Mouse (Mus musculus) midbrain, embryonic 14.5 days (tissue): ENCODE data around the gene Cntn4. TPM values are rescaled to one million over a fixed set of nuclear protein-coding genes. Genes with fewer than 3 reads are reported as not detected.

Experiments
- ATAC-seq: fragments of 200-750 bp; cut with Nextera tagmentation; 2 replicates; pipeline ENCODE4 v1.8.0; 2017; ENCODE audit warnings: moderate number of reproducible peaks, moderate library complexity; ENCODE audit not compliant: low FRiP score, low TSS enrichment
- DNase-seq: peaks from one replicate; pipeline ENCODE4 v3.0.0-alpha.2; 2015
- H3K27ac ChIP-seq: fragments of 300-500 bp; sonication (generic); replicated peaks from 2 replicates; pipeline ENCODE4 v1.5.1; 2014; ENCODE audit warnings: mild to moderate bottlenecking, low read depth, low read length, moderate library complexity
- H3K27me3 ChIP-seq: fragments of 300-500 bp; sonication (generic); 2 replicates; pipeline ENCODE4 v1.6.1; 2014; ENCODE audit warnings: low read length, control low read depth, mixed read lengths; ENCODE audit not compliant: control insufficient read depth, insufficient read depth
- H3K36me3 ChIP-seq: fragments of 300-500 bp; sonication (generic); 2 replicates; pipeline ENCODE4 v1.6.1; 2014; ENCODE audit warnings: low read length, control low read depth; ENCODE audit not compliant: control insufficient read depth, insufficient read depth
- H3K4me1 ChIP-seq: fragments of 300-500 bp; sonication (generic); 2 replicates; pipeline ENCODE4 v1.6.1; 2014; ENCODE audit warnings: mild to moderate bottlenecking, antibody characterized with exemption, low read length, control low read depth; ENCODE audit not compliant: control insufficient read depth, insufficient read depth
- H3K4me2 ChIP-seq: fragments of 300-500 bp; sonication (generic); 2 replicates; pipeline ENCODE4 v1.6.1; 2014; ENCODE audit warnings: mild to moderate bottlenecking, low read length, moderate library complexity
- H3K4me3 ChIP-seq: fragments of 300-500 bp; sonication (generic); replicated peaks from 2 replicates; pipeline ENCODE4 v1.5.1; 2014; ENCODE audit warnings: low read depth, low read length
- H3K9ac ChIP-seq: fragments of 300-500 bp; sonication (generic); replicated peaks from 2 replicates; pipeline ENCODE4 v1.6.1; 2014; ENCODE audit warnings: mild to moderate bottlenecking, low read length, moderate library complexity
- H3K9me3 ChIP-seq: fragments of 300-500 bp; sonication (generic); 2 replicates; pipeline ENCODE4 v1.6.1; 2016; ENCODE audit warnings: low read length, control low read depth, mixed read lengths; ENCODE audit not compliant: control insufficient read depth
- WGBS: fragments of 180-500 bp; shearing (Covaris S2); extraction: QIAGEN DNeasy Blood & Tissue Kit; methylation state at CpG from one replicate; pipeline ENCODE4 v1.1.7; 2014; 5-methylcytosine and 5-hydroxymethylcytosine counted together
- polyA plus RNA-seq: library from polyadenylated mRNA; unstranded; fragments of >200 nt; fragmentation: Nextera tagmentation; extraction: Ambion mirVana; gene quantifications from 2 replicates; pipeline ENCODE4 v1.2.1, GENCODE M21; 2014

The Cntn4 gene
- polyA plus RNA-seq, 1 experiment from 2014 or later = 29.8 TPM

- Histone ChIP-seq H3K36me3 (no peaks in the 10 kb centered on the region), H3K4me3 (no peak overlapping the region), H3K4me1 (no peaks in the 10 kb centered on the region), H3K4me2 (no peak overlapping the region), H3K9me3 (no peaks in the 10 kb centered on the region), H3K27me3 (no peaks in the 10 kb centered on the region), H3K27ac (no peak overlapping the region), H3K9ac (no peak overlapping the region)
- ATAC-seq (no peak), DNase-seq (peak; percentile 25)
Observed at GRCm38 (mm10) chr6:105688195-105688594, 10.7 kb downstream of the Cntn4 start.

GRCm38 (mm10) chr6:105742026-105742425, 64.6 kb downstream of the Cntn4 start:
- Histone ChIP-seq H3K4me3 (no peak overlapping the region), H3K27me3 (no peaks in the 10 kb centered on the region), H3K4me1 (no peaks in the 10 kb centered on the region), H3K36me3 (no peaks in the 10 kb centered on the region), H3K27ac (no peak overlapping the region), H3K9ac (no peak overlapping the region), H3K9me3 (no peaks in the 10 kb centered on the region), H3K4me2 (no peak overlapping the region)
- ATAC-seq = no peak
- DNase-seq = peak; percentile 46
- WGBS = 27% methylated on average over 6 of the region's 6 CpGs

GRCm38 (mm10) chr6:105780616-105781015, 103.2 kb downstream of the Cntn4 start:
- H3K27me3 ChIP-seq = no peaks in the 10 kb centered on the region
- H3K27ac ChIP-seq = no peak overlapping the region
- no peak overlapping the region for H3K4me3 ChIP-seq
- WGBS = 79% methylated on average over 1 of the region's 1 CpGs
- no peak overlapping the region for H3K4me2 ChIP-seq
- H3K9ac ChIP-seq = no peak overlapping the region
- no peak for DNase-seq
- no peaks in the 10 kb centered on the region for H3K4me1 ChIP-seq
- no peak for ATAC-seq
- H3K9me3 ChIP-seq = no peaks in the 10 kb centered on the region
- no peaks in the 10 kb centered on the region for H3K36me3 ChIP-seq

- Histone ChIP-seq H3K9ac (no peak overlapping the region), H3K36me3 (no peaks in the 10 kb centered on the region), H3K4me1 (no peaks in the 10 kb centered on the region), H3K27me3 (no peaks in the 10 kb centered on the region), H3K4me2 (no peak overlapping the region), H3K4me3 (no peak overlapping the region), H3K27ac (no peak overlapping the region), H3K9me3 (no peaks in the 10 kb centered on the region)
- 98% methylated on average over 2 of the region's 2 CpGs for WGBS
- ATAC-seq (no peak), DNase-seq (no peak)
Observed at GRCm38 (mm10) chr6:105788462-105788861, 111.0 kb downstream of the Cntn4 start.

GRCm38 (mm10) chr6:105835099-105835498, 157.6 kb downstream of the Cntn4 start:
- Histone ChIP-seq H3K27ac (no peak overlapping the region), H3K27me3 (no peaks in the 10 kb centered on the region), H3K9me3 (no peaks in the 10 kb centered on the region), H3K4me2 (no peak overlapping the region), H3K4me1 (no peaks in the 10 kb centered on the region), H3K9ac (no peak overlapping the region), H3K4me3 (no peak overlapping the region), H3K36me3 (no peaks in the 10 kb centered on the region)
- ATAC-seq (no peak), DNase-seq (no peak)

GRCm38 (mm10) chr6:105847296-105847695, 169.8 kb downstream of the Cntn4 start:
- DNase-seq (peak; percentile 30), ATAC-seq (no peak)
- Histone ChIP-seq H3K9me3 (no peaks in the 10 kb centered on the region), H3K4me3 (no peak overlapping the region), H3K36me3 (no peaks in the 10 kb centered on the region), H3K4me2 (no peak overlapping the region), H3K27me3 (no peaks in the 10 kb centered on the region), H3K4me1 (no peaks in the 10 kb centered on the region), H3K27ac (no peak overlapping the region), H3K9ac (no peak overlapping the region)
- 71% methylated on average over 1 of the region's 1 CpGs for WGBS

- H3K27ac ChIP-seq = no peak overlapping the region
- 84% methylated on average over 4 of the region's 4 CpGs for WGBS
- no peak overlapping the region for H3K4me2 ChIP-seq
- ATAC-seq (no peak), DNase-seq (no peak)
- H3K36me3 ChIP-seq = no peaks in the 10 kb centered on the region
- no peaks in the 10 kb centered on the region for H3K4me1 ChIP-seq
- H3K9ac ChIP-seq = no peak overlapping the region
- H3K4me3 ChIP-seq = no peak overlapping the region
- H3K9me3 ChIP-seq = no peaks in the 10 kb centered on the region
- no peaks in the 10 kb centered on the region for H3K27me3 ChIP-seq
Observed at GRCm38 (mm10) chr6:105892838-105893237, 215.4 kb downstream of the Cntn4 start.

- no peak overlapping the region for H3K27ac ChIP-seq
- no peaks in the 10 kb centered on the region for H3K9me3 ChIP-seq
- 88% methylated on average over 1 of the region's 1 CpGs for WGBS
- H3K4me2 ChIP-seq = no peak overlapping the region
- H3K4me3 ChIP-seq = no peak overlapping the region
- no peaks in the 10 kb centered on the region for H3K27me3 ChIP-seq
- H3K4me1 ChIP-seq = no peaks in the 10 kb centered on the region
- DNase-seq = no peak
- no peak overlapping the region for H3K9ac ChIP-seq
- no peaks in the 10 kb centered on the region for H3K36me3 ChIP-seq
- ATAC-seq = no peak
Observed at GRCm38 (mm10) chr6:105938485-105938884, 261.0 kb downstream of the Cntn4 start.

- no peak overlapping the region for H3K4me3 ChIP-seq
- H3K4me2 ChIP-seq = no peak overlapping the region
- no peak overlapping the region for H3K9ac ChIP-seq
- no peak overlapping the region for H3K27ac ChIP-seq
- ATAC-seq (no peak), DNase-seq (no peak)
- no peaks in the 10 kb centered on the region for H3K36me3 ChIP-seq
- WGBS = 87% methylated on average over 2 of the region's 2 CpGs
- no peaks in the 10 kb centered on the region for H3K9me3 ChIP-seq
- no peaks in the 10 kb centered on the region for H3K27me3 ChIP-seq
- H3K4me1 ChIP-seq = no peaks in the 10 kb centered on the region
Observed at GRCm38 (mm10) chr6:105939303-105939702, 261.8 kb downstream of the Cntn4 start.
